ENCODE assay signal across 8 mouse cellular contexts in genomic region chr16:37684634-37685441, GRCm38 (mm10). TPM values are rescaled to one million over a fixed set of nuclear protein-coding genes. Genes with fewer than 3 reads are reported as not detected.
A peak's percentile ranks its signal among the peaks of the same experiment; 100 is the strongest.
DNase-seq lines count a peak whose midpoint lies in the region; ATAC-seq and TF ChIP-seq lines count a peak whose summit lies in the region.

No protein-coding gene starts in this region.

- peak overlapping the region; percentile 84 for H3K4me2 ChIP-seq in heart, embryonic 16.5 days (ENCODE audit: low read depth, low read length)
- peak overlapping the region; percentile 85 for H3K4me2 ChIP-seq in liver, postnatal 0 days (ENCODE audit: low read depth, low read length)
- H3K4me2 ChIP-seq in neural tube, embryonic 15.5 days: peak overlapping the region; percentile 69

- H3K9ac ChIP-seq in heart, embryonic 16.5 days (ENCODE audit: low read length): peak overlapping the region; percentile 83
- peak overlapping the region; percentile 55 for H3K9ac ChIP-seq in liver, postnatal 0 days (replicated peaks)
- peak overlapping the region; percentile 57 for H3K9ac ChIP-seq in neural tube, embryonic 15.5 days (replicated peaks)

- H3K36me3 ChIP-seq in E14TG2a.4 (ENCODE audit: insufficient read depth, low read length): no peaks in the 10 kb centered on the region
- H3K36me3 ChIP-seq in forebrain, embryonic 10.5 days (replicated peaks): no peaks in the 10 kb centered on the region
- H3K36me3 ChIP-seq in heart, embryonic 16.5 days (ENCODE audit: control insufficient read depth, insufficient read depth): no peaks in the 10 kb centered on the region
- no peaks in the 10 kb centered on the region for H3K36me3 ChIP-seq in liver, postnatal 0 days (replicated peaks; ENCODE audit: insufficient read depth, low read length)
- no peaks in the 10 kb centered on the region for H3K36me3 ChIP-seq in neural tube, embryonic 15.5 days

- H3K27ac ChIP-seq in forebrain, embryonic 10.5 days: peak overlapping the region; percentile 92
- H3K27ac ChIP-seq in heart, embryonic 16.5 days (ENCODE audit: low read length): peak overlapping the region; percentile 89
- 0 out of 2 replicates have a peak overlapping the region, but pooled peaks have one; percentile 11 for H3K27ac ChIP-seq in liver, postnatal 0 days (ENCODE audit: low read depth)
- peak overlapping the region; percentile 86 for H3K27ac ChIP-seq in neural tube, embryonic 15.5 days (replicated peaks)

- H3K9me3 ChIP-seq in E14TG2a.4 (ENCODE audit: low read length): no peaks in the 10 kb centered on the region
- no peaks in the 10 kb centered on the region for H3K9me3 ChIP-seq in forebrain, embryonic 10.5 days
- H3K9me3 ChIP-seq in heart, embryonic 16.5 days (replicated peaks; ENCODE audit: control insufficient read depth, low read length): no peaks in the 10 kb centered on the region
- no peaks in the 10 kb centered on the region for H3K9me3 ChIP-seq in liver, postnatal 0 days (ENCODE audit: low read length)
- no peaks in the 10 kb centered on the region for H3K9me3 ChIP-seq in neural tube, embryonic 15.5 days (replicated peaks)

- TF ChIP-seq CTCF in E14TG2a.4 (conservative IDR thresholded peaks at IDR 0.05; ENCODE audit: low read length): peak; percentile 81
- TF ChIP-seq CTCF in liver, postnatal 0 days (IDR thresholded peaks at IDR 0.05; ENCODE audit: low read depth): peak; percentile 90

- ATAC-seq in heart, embryonic 16.5 days (replicated peaks; ENCODE audit: extremely low read depth, insufficient read depth, low FRiP score): peak; percentile 42
- ATAC-seq in liver, postnatal 0 days: peak; percentile 49
- ATAC-seq in neural tube, embryonic 15.5 days (ENCODE audit: low FRiP score): peak; percentile 57

- TF ChIP-seq EP300 in liver, postnatal 0 days (IDR thresholded peaks at IDR 0.05; ENCODE audit: low read depth): no peak

- WGBS in forebrain, embryonic 10.5 days: 3% methylated on average over 25 of the region's 25 CpGs
- 3% methylated on average over 25 of the region's 25 CpGs for WGBS in heart, embryonic 16.5 days
- 3% methylated on average over 25 of the region's 25 CpGs for WGBS in liver, postnatal 0 days (ENCODE audit: insufficient replicate concordance)
- 2% methylated on average over 25 of the region's 25 CpGs for WGBS in neural tube, embryonic 15.5 days

- peaks cover 93% of the 10 kb centered on the region for H3K4me1 ChIP-seq in E14TG2a.4 (replicated peaks; ENCODE audit: low read depth, low read length)
- peaks cover 60% of the 10 kb centered on the region for H3K4me1 ChIP-seq in forebrain, embryonic 10.5 days
- peaks cover 39% of the 10 kb centered on the region for H3K4me1 ChIP-seq in heart, embryonic 16.5 days (ENCODE audit: control insufficient read depth, insufficient read depth, low read length)
- H3K4me1 ChIP-seq in liver, postnatal 0 days (ENCODE audit: insufficient read depth): peaks cover 4% of the 10 kb centered on the region
- H3K4me1 ChIP-seq in neural tube, embryonic 15.5 days: peaks cover 48% of the 10 kb centered on the region

- peak; percentile 59 for DNase-seq in c-Kit-positive CD71-negative TER-119-negative erythroid progenitor cells, embryonic 14.5 days (ENCODE audit: low read depth)
- DNase-seq in forebrain, embryonic 10.5 days (ENCODE audit: extremely low spot score, low spot score): peak; percentile 84
- DNase-seq in kidney, postnatal 36 days: peak; percentile 88 to 92
- peak; percentile 85 for DNase-seq in liver, postnatal 0 days
- peak; percentile 83 for DNase-seq in testis, postnatal 14 days (ENCODE audit: low spot score)

- H3K4me3 ChIP-seq in E14TG2a.4 (replicated peaks; ENCODE audit: low read length): peak overlapping the region; percentile 50
- peak overlapping the region; percentile 49 for H3K4me3 ChIP-seq in forebrain, embryonic 10.5 days
- peak overlapping the region; percentile 55 for H3K4me3 ChIP-seq in heart, embryonic 16.5 days (ENCODE audit: low read length)
- H3K4me3 ChIP-seq in liver, postnatal 0 days (ENCODE audit: low read depth, low read length): peak overlapping the region; percentile 47
- peak overlapping the region; percentile 43 for H3K4me3 ChIP-seq in neural tube, embryonic 15.5 days (replicated peaks)

- peaks cover 24% of the 10 kb centered on the region for H3K27me3 ChIP-seq in E14TG2a.4 (ENCODE audit: insufficient read depth, low read length)
- peaks cover 19% of the 10 kb centered on the region for H3K27me3 ChIP-seq in forebrain, embryonic 10.5 days (ENCODE audit: poor library complexity, severe bottlenecking)
- H3K27me3 ChIP-seq in heart, embryonic 16.5 days (ENCODE audit: control insufficient read depth, insufficient read depth, low read length): no peaks in the 10 kb centered on the region
- no peaks in the 10 kb centered on the region for H3K27me3 ChIP-seq in liver, postnatal 0 days (ENCODE audit: insufficient read depth, low read length)
- H3K27me3 ChIP-seq in neural tube, embryonic 15.5 days (replicated peaks): no peaks in the 10 kb centered on the region

RNA-seq across cellular contexts. Expression of gene Ndufb4, which starts 30.6 kb away (rescaled TPM):
- polyA plus RNA-seq in forebrain, embryonic 10.5 days (2016; fragmentation: Nextera tagmentation; extraction: Ambion mirVana): 44.8 and 47.6 TPM in 2 replicates
- 86.9 and 106 TPM in 2 replicates for polyA plus RNA-seq in heart, embryonic 16.5 days (2015; fragmentation: Nextera tagmentation; extraction: Ambion mirVana)
- 67.3 and 77.7 TPM in 2 replicates for polyA plus RNA-seq in liver, postnatal 0 days (2015; fragmentation: Nextera tagmentation; extraction: Ambion mirVana)
- polyA plus RNA-seq in neural tube, embryonic 15.5 days (2015; fragmentation: Nextera tagmentation; extraction: Ambion mirVana): 60.2 and 69.7 TPM in 2 replicates

Comparison
In these comparisons a context has a peak if more than half of its experiments do, and no peak if none do; other contexts are left out.
1. Peak in every context shown above with its lines: DNase-seq, ATAC-seq, H3K4me3 ChIP-seq and H3K27ac ChIP-seq.
2. H3K27ac ChIP-seq: peak in every context shown above with its lines; median percentile 92 in forebrain, embryonic 10.5 days; 89 in heart, embryonic 16.5 days; 86 in neural tube, embryonic 15.5 days; 11 in liver, postnatal 0 days.